Mouse (Mus musculus) erythroblast, embryonic 14.5 days (primary cell): ENCODE data around the gene Ckap2. TPM values are rescaled to one million over a fixed set of nuclear protein-coding genes. Genes with fewer than 3 reads are reported as not detected.

Experiments
- H3K27me3 ChIP-seq: 2 replicates; pipeline ENCODE4 v1.6.1; 2012; ENCODE audit warnings: inconsistent platforms; ENCODE audit not compliant: control insufficient read depth
- H3K36me3 ChIP-seq: 2 replicates; pipeline ENCODE4 v1.6.1; 2012; ENCODE audit warnings: mild to moderate bottlenecking, inconsistent platforms; ENCODE audit not compliant: control insufficient read depth
- H3K4me1 ChIP-seq: 2 replicates; pipeline ENCODE4 v1.6.1; 2012; ENCODE audit warnings: inconsistent platforms; ENCODE audit not compliant: control insufficient read depth
- H3K4me3 ChIP-seq: replicated peaks from 2 replicates; pipeline ENCODE3; 2012; ENCODE audit warnings: moderate library complexity, mild to moderate bottlenecking, inconsistent platforms
- H3K9me3 ChIP-seq: 2 replicates; pipeline ENCODE4 v1.6.1; 2012; ENCODE audit warnings: low read length, inconsistent platforms, mixed read lengths; ENCODE audit not compliant: control insufficient read depth
- GATA1 ChIP-seq: IDR thresholded peaks from 2 replicates; pipeline ENCODE4 v1.6.1; 2012; ENCODE audit warnings: low read length, inconsistent platforms, mixed read lengths
- TAL1 ChIP-seq: IDR thresholded peaks from 3 replicates; pipeline ENCODE4 v1.6.1; 2012; ENCODE audit warnings: low read length, inconsistent platforms, mixed read lengths
- polyA plus RNA-seq: library from polyadenylated mRNA; stranded (reverse); fragments of >175 nt; gene quantifications from 2 replicates; pipeline ENCODE4 v1.2.3, GENCODE M21; 2012

Ckap2 gene
- polyA plus RNA-seq, 1 experiment: 1.4 TPM

- H3K36me3 ChIP-seq: no peaks in the 10 kb centered on the region
- no peaks in the 10 kb centered on the region; the same call in 1 of the 2 replicates for H3K9me3 ChIP-seq
- H3K4me1 ChIP-seq: no peaks in the 10 kb centered on the region
- H3K27me3 ChIP-seq: no peaks in the 10 kb centered on the region
- no peak for TF ChIP-seq GATA1
- no peak overlapping the region for H3K4me3 ChIP-seq
Observed at GRCm38 (mm10) chr8:22134750-22135135, 50.9 kb downstream of the Ckap2 start.

GRCm38 (mm10) chr8:22134078-22134749, 51.4 kb downstream of the Ckap2 start:
- no peaks in the 10 kb centered on the region for H3K27me3 ChIP-seq
- H3K4me1 ChIP-seq: no peaks in the 10 kb centered on the region
- TF ChIP-seq TAL1 (no peak), GATA1 (no peak)
- no peak overlapping the region for H3K4me3 ChIP-seq
- H3K9me3 ChIP-seq: no peaks in the 10 kb centered on the region; the same call in 1 of the 2 replicates
- H3K36me3 ChIP-seq: no peaks in the 10 kb centered on the region

- TF ChIP-seq GATA1 (no peak), TAL1 (no peak)
- no peaks in the 10 kb centered on the region; the same call in 1 of the 2 replicates for H3K9me3 ChIP-seq
- no peaks in the 10 kb centered on the region for H3K36me3 ChIP-seq
- no peaks in the 10 kb centered on the region for H3K27me3 ChIP-seq
- H3K4me3 ChIP-seq: no peak overlapping the region
- H3K4me1 ChIP-seq: no peaks in the 10 kb centered on the region
Observed at GRCm38 (mm10) chr8:22132062-22132461, 53.6 kb downstream of the Ckap2 start.

GRCm38 (mm10) chr8:22124220-22125152, 61.1 kb downstream of the Ckap2 start, which contains the start of gene Nek5:
Gene Nek5, minus strand, starts transcription at chr8:22125053.
- H3K4me3 ChIP-seq: peak within 1 kb of the TSS; percentile 39
- no peaks in the 10 kb centered on the region for H3K36me3 ChIP-seq
- peaks cover 12% of the 10 kb centered on the region for H3K27me3 ChIP-seq

More at GRCm38 (mm10) chr8:22124220-22125152, 61.1 kb downstream of the Ckap2 start, which contains the start of gene Nek5:
- H3K4me1 ChIP-seq: peaks cover 5% of the 10 kb centered on the region; the same call in 1 of the 2 replicates
- no peaks in the 10 kb centered on the region for H3K9me3 ChIP-seq
- TF ChIP-seq TAL1 (no peak), GATA1 (no peak)

Other genes starting within 250 kb of the Ckap2 start
- not detected in 2 replicates for gene Defb35, start 247.5 kb downstream of the Ckap2 start, polyA plus RNA-seq
- not detected in 2 replicates for gene Defb13, start 239.1 kb downstream of the Ckap2 start, polyA plus RNA-seq
- gene Fam90a1a, start 227.1 kb downstream of the Ckap2 start, polyA plus RNA-seq: not detected in 2 replicates
- gene Ccdc70, start 216.0 kb downstream of the Ckap2 start, polyA plus RNA-seq: not detected in 2 replicates
- gene Atp7b, start 125.5 kb downstream of the Ckap2 start, polyA plus RNA-seq: 0.38 and 0.42 TPM in 2 replicates
- 0.01 TPM in 2 replicates for gene Alg11, start 125.1 kb downstream of the Ckap2 start, polyA plus RNA-seq
- gene Nek5, start 60.8 kb downstream of the Ckap2 start, polyA plus RNA-seq: not detected in 2 replicates
- 0.05 and 0.11 TPM in 2 replicates for gene Nek3, start 19.4 kb downstream of the Ckap2 start, polyA plus RNA-seq
- gene Vps36, start 7.0 kb upstream of the Ckap2 start, polyA plus RNA-seq: 0.13 and 0.15 TPM in 2 replicates
- gene Thsd1, start 41.5 kb upstream of the Ckap2 start, polyA plus RNA-seq: not detected in 2 replicates
- gene Tpte, start 97.6 kb upstream of the Ckap2 start, polyA plus RNA-seq: not detected in 2 replicates
- gene Slc25a15, start 212.8 kb upstream of the Ckap2 start, polyA plus RNA-seq: 0.06 and 0.08 TPM in 2 replicates
- gene Mrps31, start 225.5 kb upstream of the Ckap2 start, polyA plus RNA-seq: 0.10 and 0.11 TPM in 2 replicates